Mouse (Mus musculus): ENCODE measurements around the gene Dgki.

Gene Dgki

GRCm38 (mm10) chr6:37291171-37291570 lies 8.8 kb downstream of the Dgki start:
- no peak for DNase-seq

GRCm38 (mm10) chr6:37290691-37291090 lies 9.3 kb downstream of the Dgki start:
- no peak for DNase-seq

GRCm38 (mm10) chr6:37286134-37286533 lies 13.8 kb downstream of the Dgki start:
- no peak for DNase-seq

- no peak for DNase-seq
Measured at GRCm38 (mm10) chr6:37284879-37285278, 15.1 kb downstream of the Dgki start.

- DNase-seq = no peak
Measured at GRCm38 (mm10) chr6:37283336-37283735, 16.6 kb downstream of the Dgki start.

- no peak for DNase-seq
Measured at GRCm38 (mm10) chr6:37282659-37283058, 17.3 kb downstream of the Dgki start.

GRCm38 (mm10) chr6:37276834-37277715 lies 22.9 kb downstream of the Dgki start:
- no peak for DNase-seq

- no peak for DNase-seq
Measured at GRCm38 (mm10) chr6:37276181-37276580, 23.8 kb downstream of the Dgki start.

GRCm38 (mm10) chr6:37270905-37271591 lies 28.9 kb downstream of the Dgki start:
- no peak for DNase-seq

GRCm38 (mm10) chr6:37268589-37268988 lies 31.4 kb downstream of the Dgki start:
- no peak for DNase-seq

GRCm38 (mm10) chr6:37267952-37268351 lies 32.0 kb downstream of the Dgki start:
- DNase-seq = no peak

- no peak for DNase-seq
Measured at GRCm38 (mm10) chr6:37262486-37262885, 37.5 kb downstream of the Dgki start.

GRCm38 (mm10) chr6:37261236-37261852 lies 38.6 kb downstream of the Dgki start:
- DNase-seq = no peak

GRCm38 (mm10) chr6:37258662-37259061 lies 41.3 kb downstream of the Dgki start:
- no peak for DNase-seq

- no peak for DNase-seq
Measured at GRCm38 (mm10) chr6:37254144-37254543, 45.8 kb downstream of the Dgki start.

- DNase-seq = no peak
Measured at GRCm38 (mm10) chr6:37252536-37252935, 47.4 kb downstream of the Dgki start.

- DNase-seq = no peak
Measured at GRCm38 (mm10) chr6:37250671-37251070, 49.3 kb downstream of the Dgki start.

GRCm38 (mm10) chr6:37245757-37246156 lies 54.2 kb downstream of the Dgki start:
- DNase-seq = no peak

GRCm38 (mm10) chr6:37244074-37244473 lies 55.9 kb downstream of the Dgki start:
- no peak for DNase-seq

GRCm38 (mm10) chr6:37242769-37243121 lies 57.2 kb downstream of the Dgki start:
- no peak for DNase-seq

- DNase-seq = no peak
Measured at GRCm38 (mm10) chr6:37242100-37242768, 57.8 kb downstream of the Dgki start.

- DNase-seq = no peak
Measured at GRCm38 (mm10) chr6:37241434-37241833, 58.5 kb downstream of the Dgki start.

GRCm38 (mm10) chr6:37240140-37240539 lies 59.8 kb downstream of the Dgki start:
- no peak for DNase-seq
